In the genomic region with DNA sequence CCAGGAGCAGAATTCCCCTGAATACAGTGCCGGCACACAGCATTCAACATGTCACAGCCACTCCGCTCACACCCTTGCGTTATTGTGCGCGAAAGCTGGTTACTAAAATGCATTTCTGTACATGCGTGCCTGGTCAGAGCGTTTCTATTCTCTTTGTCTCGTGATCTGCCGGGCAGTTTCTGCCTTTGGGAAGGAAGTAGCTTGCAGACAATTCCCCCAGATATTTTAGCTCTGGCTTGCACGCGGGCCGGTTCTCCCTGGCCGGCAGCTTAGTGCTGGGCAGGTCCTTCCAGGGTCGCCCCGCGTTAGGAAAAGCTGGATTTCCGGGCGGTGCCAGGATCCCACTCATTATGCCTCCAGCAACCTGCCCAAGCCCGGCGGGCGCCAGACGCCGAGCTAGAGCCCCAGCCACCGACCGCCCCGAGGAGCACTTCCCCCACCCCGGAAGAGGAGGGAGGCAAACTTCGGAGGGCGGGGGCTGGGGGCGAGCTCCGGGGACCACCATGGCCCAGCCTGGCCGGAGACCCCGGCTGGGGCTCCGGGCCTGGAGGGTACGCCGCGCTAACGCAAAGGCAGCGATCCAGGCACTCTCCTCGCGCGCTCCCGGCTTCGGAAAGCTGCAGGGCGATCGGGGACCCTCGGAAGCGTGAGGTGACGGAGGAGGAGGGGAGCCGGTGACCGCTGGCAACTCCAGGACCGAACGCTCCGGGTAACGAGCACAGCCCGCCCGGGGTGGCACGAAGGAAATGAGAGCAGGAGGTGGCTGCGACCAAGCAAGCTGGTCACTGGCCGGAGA, we compare ENCODE assay signal across 8 mouse cellular contexts. TPM values are rescaled to one million over a fixed set of nuclear protein-coding genes. Genes with fewer than 3 reads are reported as not detected.
A peak's percentile ranks its signal among the peaks of the same experiment; 100 is the strongest.
DNase-seq lines count a peak whose midpoint lies in the region; ATAC-seq lines count a peak whose summit lies in the region.

No protein-coding gene starts in this region.

- H3K9ac ChIP-seq in kidney, embryonic 16.5 days (replicated peaks; ENCODE audit: low read length): peak overlapping the region; percentile 92
- H3K9ac ChIP-seq in lung, embryonic 15.5 days: peak overlapping the region; percentile 85

- ATAC-seq in activated CD4-positive, CD25-positive, alpha-beta regulatory T cell, adult 4 months: peak; percentile 29
- peak; percentile 33 for ATAC-seq in kidney, embryonic 16.5 days (ENCODE audit: low FRiP score, low TSS enrichment)
- peak; percentile 21 for ATAC-seq in lung, embryonic 15.5 days (ENCODE audit: borderline replicate concordance, extremely low read depth, low FRiP score, low TSS enrichment)

- DNase-seq in CD4-positive helper T cell, adult 2 months (ENCODE audit: low read depth, low spot score): peak; percentile 59
- DNase-seq in embryo, embryonic 9.5 days (ENCODE audit: extremely low spot score): peak; percentile 73
- peak; percentile 81 for DNase-seq in heart, embryonic 10.5 days (ENCODE audit: low spot score)
- peak; percentile 61 for DNase-seq in ovary, postnatal 36 days (ENCODE audit: low spot score)
- peak; percentile 80 for DNase-seq in thymus, postnatal 36 days

- no peaks in the 10 kb centered on the region for H3K9me3 ChIP-seq in heart, embryonic 10.5 days
- no peaks in the 10 kb centered on the region for H3K9me3 ChIP-seq in kidney, embryonic 16.5 days (ENCODE audit: low read length)
- H3K9me3 ChIP-seq in lung, embryonic 15.5 days: no peaks in the 10 kb centered on the region

- H3K4me3 ChIP-seq in heart, embryonic 10.5 days: peak overlapping the region; percentile 79
- H3K4me3 ChIP-seq in kidney, embryonic 16.5 days (ENCODE audit: low read length): peak overlapping the region; percentile 92
- peak overlapping the region; percentile 78 for H3K4me3 ChIP-seq in lung, embryonic 15.5 days

- no peaks in the 10 kb centered on the region for H3K36me3 ChIP-seq in heart, embryonic 10.5 days
- no peaks in the 10 kb centered on the region for H3K36me3 ChIP-seq in kidney, embryonic 16.5 days (ENCODE audit: insufficient read depth, low read length)
- no peaks in the 10 kb centered on the region for H3K36me3 ChIP-seq in lung, embryonic 15.5 days

- under 1% methylated on average over 60 of the region's 60 CpGs for WGBS in heart, embryonic 10.5 days
- WGBS in kidney, embryonic 16.5 days: under 1% methylated on average over 57 of the region's 60 CpGs
- WGBS in lung, embryonic 15.5 days: under 1% methylated on average over 56 of the region's 60 CpGs

- H3K4me1 ChIP-seq in heart, embryonic 10.5 days: peaks cover 38% of the 10 kb centered on the region
- peaks cover 43% of the 10 kb centered on the region for H3K4me1 ChIP-seq in kidney, embryonic 16.5 days (ENCODE audit: insufficient read depth, low read length)
- peaks cover 44% of the 10 kb centered on the region for H3K4me1 ChIP-seq in lung, embryonic 15.5 days

- no peaks in the 10 kb centered on the region for H3K27me3 ChIP-seq in heart, embryonic 10.5 days (ENCODE audit: insufficient read depth, poor library complexity, severe bottlenecking)
- H3K27me3 ChIP-seq in kidney, embryonic 16.5 days (ENCODE audit: insufficient read depth, low read length): no peaks in the 10 kb centered on the region
- H3K27me3 ChIP-seq in lung, embryonic 15.5 days: no peaks in the 10 kb centered on the region

- peak overlapping the region; percentile 94 for H3K27ac ChIP-seq in heart, embryonic 10.5 days
- peak overlapping the region; percentile 97 for H3K27ac ChIP-seq in kidney, embryonic 16.5 days (ENCODE audit: low read length)
- peak overlapping the region; percentile 97 for H3K27ac ChIP-seq in lung, embryonic 15.5 days

- peak overlapping the region; percentile 75 for H3K4me2 ChIP-seq in kidney, embryonic 16.5 days (replicated peaks; ENCODE audit: low read depth, low read length)
- H3K4me2 ChIP-seq in lung, embryonic 15.5 days: peak overlapping the region; percentile 68

RNA-seq across cellular contexts. Expression of gene Pik3r1, which starts 0.8 kb away (rescaled TPM):
- 10 to 100 TPM; 62.7 to 97.2 TPM for polyA plus RNA-seq in activated CD4-positive, CD25-positive, alpha-beta regulatory T cell, adult 4 months (2017; shearing (Covaris generic))
- polyA plus RNA-seq in heart, embryonic 10.5 days (2016; fragmentation: Nextera tagmentation; extraction: Ambion mirVana): 13.6 and 14.4 TPM in 2 replicates
- polyA plus RNA-seq in kidney, embryonic 16.5 days (2015; fragmentation: Nextera tagmentation; extraction: Ambion mirVana): 38.0 and 42.3 TPM in 2 replicates
- polyA plus RNA-seq in lung, embryonic 15.5 days (2015; fragmentation: Nextera tagmentation; extraction: Ambion mirVana): 22.8 and 28.6 TPM in 2 replicates

Comparison
In these comparisons a context has a peak if more than half of its experiments do, and no peak if none do; other contexts are left out.
1. Peak in every context shown above with its lines: DNase-seq, ATAC-seq, H3K4me3 ChIP-seq and H3K27ac ChIP-seq.